Mouse (Mus musculus): ENCODE measurements around the gene Hspa1l.
A peak's percentile ranks its signal among the peaks of the same experiment; 100 is the strongest.
"Not testable (repeated sequence)": the region's sequence is repeated elsewhere in the genome, so short reads cannot be mapped to it uniquely, and the experiment has no call there.

The Hspa1l gene

GRCm38 (mm10) chr17:34951636-34952377 is 20.7 kb upstream of the Hspa1l start:
- DNase-seq (ENCODE audit: low read depth) = no peak

DNA sequence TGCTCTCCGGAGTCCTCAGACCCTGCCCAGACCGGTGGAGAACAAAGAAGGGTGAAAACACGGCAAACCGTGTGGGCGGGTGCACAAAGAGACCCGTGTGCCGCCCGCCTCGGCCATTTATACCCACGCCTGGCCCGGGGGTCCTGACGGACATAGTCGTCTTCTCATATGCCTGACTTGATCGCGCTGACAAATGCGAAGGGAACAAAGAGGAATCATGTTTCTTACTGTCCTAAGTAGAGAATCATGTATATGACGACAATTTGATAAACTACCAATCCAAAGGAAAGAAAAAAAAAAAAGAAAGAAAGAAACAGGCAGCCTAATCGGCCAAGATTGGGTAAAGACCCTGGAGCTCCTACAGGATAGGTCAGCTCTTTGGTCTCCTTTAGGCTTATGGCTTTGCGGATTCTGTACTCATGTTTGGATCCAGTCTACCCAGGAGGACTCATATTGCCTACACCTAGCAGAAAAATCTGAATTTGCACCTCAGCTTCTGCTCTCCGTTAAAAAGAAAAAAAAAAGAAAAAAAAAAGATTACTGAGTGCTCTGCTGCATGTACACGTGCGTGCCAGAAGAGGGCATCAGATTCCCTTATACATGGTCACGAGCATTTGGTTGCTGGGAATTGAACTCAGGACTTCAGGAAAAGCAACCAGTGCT is 20.0 kb upstream of the Hspa1l start:
- DNase-seq (ENCODE audit: low read depth) = peak; percentile 64

- DNase-seq (ENCODE audit: low read depth) = no peak
These were observed 19.2 kb upstream of the Hspa1l start for GRCm38 (mm10) chr17:34953258-34953657.

DNA sequence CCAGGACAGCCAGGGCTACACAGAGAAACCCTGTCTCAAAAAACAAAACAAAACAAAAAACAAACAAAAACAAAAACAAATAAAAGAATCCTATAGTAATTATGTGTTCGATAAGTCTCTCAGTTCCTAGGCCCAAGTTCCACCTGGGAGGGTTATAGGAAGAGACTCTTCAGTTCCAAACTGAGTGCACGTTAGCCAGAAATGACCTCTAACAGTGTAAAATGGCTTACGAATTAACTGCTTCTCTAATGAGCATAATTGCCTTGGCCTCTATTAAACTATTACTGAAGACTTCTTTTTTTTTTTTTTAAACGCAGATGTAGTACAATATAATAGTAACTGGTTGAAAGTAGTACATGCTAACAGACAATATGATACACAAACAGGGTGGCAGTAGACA is 18.6 kb upstream of the Hspa1l start:
- no peak for DNase-seq (ENCODE audit: low read depth)

GRCm38 (mm10) chr17:34954831-34955230 is 17.7 kb upstream of the Hspa1l start:
- no peak for DNase-seq (ENCODE audit: low read depth)

DNA sequence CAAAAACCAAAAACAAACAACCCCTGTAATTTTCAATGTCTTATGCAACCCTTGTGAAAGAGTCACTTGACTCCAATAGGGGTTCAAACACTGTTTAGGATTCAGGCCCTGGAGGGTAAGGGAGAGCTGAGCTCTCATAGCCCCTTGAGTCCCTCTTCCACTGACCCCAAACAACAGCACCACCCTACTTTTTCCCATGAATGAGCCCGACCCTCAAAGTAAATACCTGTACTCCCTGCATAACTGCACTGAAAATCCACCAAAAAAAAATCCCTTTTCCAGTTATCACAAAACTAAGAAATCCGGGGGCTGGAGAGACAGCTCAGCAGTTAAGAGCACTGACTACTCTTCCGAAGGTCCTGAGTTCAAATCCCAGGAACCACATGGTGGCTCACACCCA is 16.6 kb upstream of the Hspa1l start:
- no peak for DNase-seq (ENCODE audit: low read depth)

DNA sequence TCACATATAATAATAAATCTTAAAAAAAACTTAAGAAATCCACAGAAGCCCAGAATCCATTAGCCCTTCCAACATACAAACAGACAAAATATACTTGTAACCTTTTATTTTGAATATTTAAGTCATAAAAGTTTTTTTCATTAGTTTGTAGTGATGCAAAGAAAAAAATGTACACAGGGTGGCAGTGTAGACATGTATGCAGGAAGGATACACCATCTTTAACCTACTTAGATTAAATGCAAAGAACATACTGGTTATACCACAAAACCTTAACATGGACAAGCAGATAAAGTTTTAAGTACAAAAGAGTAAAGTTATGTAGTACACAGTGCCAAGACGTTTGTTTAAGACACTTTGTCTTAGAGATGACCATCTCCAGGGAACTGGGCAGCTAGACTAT is 16.2 kb upstream of the Hspa1l start:
- DNase-seq (ENCODE audit: low read depth) = no peak

- not testable (repeated sequence) for DNase-seq (ENCODE audit: low read depth)
These were observed 15.2 kb upstream of the Hspa1l start for GRCm38 (mm10) chr17:34957291-34957690.

GRCm38 (mm10) chr17:34957966-34958365 is 14.5 kb upstream of the Hspa1l start:
- DNase-seq (ENCODE audit: low read depth) = not testable (repeated sequence)

GRCm38 (mm10) chr17:34958734-34959129 is 13.8 kb upstream of the Hspa1l start:
- not testable (repeated sequence) for DNase-seq (ENCODE audit: low read depth)

GRCm38 (mm10) chr17:34959130-34959778 is 13.2 kb upstream of the Hspa1l start, which contains the start of gene Hspa1b:
TSS of gene Hspa1b (minus strand) at chr17:34959238.
- not testable (repeated sequence) for DNase-seq (ENCODE audit: low read depth)

GRCm38 (mm10) chr17:34959881-34960515 is 12.5 kb upstream of the Hspa1l start:
- no peak for DNase-seq (ENCODE audit: low read depth)

GRCm38 (mm10) chr17:34960702-34961493 is 11.6 kb upstream of the Hspa1l start:
- DNase-seq (ENCODE audit: low read depth) = no peak

DNA sequence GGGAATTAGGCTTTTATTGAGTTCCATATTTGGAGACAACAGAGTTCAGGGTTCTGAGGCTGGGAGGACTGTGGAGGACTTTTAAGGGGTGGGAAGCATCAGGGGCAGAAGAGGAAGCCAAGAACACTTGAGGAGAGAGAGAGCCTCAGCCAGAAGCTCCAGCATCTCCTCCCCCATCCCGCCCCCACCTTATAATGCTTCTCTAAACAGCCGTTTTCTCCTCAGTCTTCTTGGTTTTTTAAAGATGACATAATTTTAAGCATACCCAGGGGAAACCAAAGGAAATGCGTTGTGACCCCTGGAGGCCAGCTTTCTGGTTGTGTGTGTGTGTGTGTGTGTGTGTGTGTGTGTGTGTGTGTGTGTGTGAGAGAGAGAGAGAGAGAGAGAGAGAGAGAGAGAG is 10.4 kb upstream of the Hspa1l start:
- no peak for DNase-seq (ENCODE audit: low read depth)

DNA sequence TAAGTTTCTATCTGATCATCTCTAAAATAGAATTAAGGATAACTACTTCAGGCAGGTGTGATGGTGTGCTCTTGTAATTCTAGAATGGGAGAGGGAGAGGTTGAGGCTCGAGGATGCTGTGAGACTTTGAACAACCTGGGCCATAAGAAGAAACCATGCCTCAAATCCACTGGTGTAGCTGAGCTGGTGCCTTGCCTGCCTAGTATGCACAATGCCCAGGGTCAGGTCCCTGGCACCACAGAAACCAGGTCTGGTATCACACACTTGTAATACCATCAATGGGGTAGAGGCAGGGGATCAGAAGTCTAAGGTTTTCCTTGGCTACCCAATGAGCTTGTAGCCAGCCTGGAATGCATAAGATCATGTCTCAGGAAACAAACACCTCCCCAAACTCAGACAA is 9.7 kb upstream of the Hspa1l start:
- DNase-seq (ENCODE audit: low read depth) = no peak

- DNase-seq (ENCODE audit: low read depth) = no peak
These were observed 7.9 kb upstream of the Hspa1l start for GRCm38 (mm10) chr17:34964640-34965049.

DNA sequence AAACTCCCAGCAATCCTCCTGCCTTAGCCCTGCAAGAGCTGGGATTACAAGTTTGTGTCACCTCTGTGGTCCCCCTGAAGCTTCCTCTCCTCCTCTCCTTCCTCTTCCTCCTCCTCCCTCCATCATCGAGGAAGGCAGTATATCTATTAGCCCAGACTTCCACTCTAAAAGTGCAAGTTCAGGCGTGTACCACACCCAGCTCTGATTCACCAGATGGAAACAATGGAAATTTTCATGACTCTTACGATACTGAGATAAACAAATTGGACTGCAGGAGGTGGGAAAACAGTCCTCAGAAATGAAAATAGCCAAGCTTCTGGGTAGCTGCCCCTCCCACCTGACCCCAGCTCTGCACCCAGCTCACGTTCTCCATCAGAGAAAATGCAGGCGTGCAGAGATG is 6.9 kb upstream of the Hspa1l start:
- DNase-seq (ENCODE audit: low read depth) = no peak

DNA sequence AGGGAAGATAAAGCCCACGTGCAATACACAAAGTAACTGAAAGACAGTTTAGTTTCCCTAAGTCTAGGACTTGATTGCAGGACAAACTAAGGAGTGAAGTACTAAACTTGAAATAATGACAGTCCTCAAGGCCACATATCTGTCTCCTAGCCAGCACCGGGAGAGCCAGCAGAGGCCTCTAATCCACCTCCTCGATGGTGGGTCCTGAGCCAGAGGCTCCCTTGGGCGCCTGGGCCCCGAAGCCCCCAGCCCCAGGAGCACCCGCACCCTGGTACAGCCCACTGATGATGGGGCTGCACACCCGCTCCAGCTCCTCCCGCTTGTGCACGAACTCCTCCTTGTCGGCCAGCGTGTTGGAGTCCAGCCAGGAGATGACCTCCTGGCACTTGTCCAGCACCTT is 2.7 kb upstream of the Hspa1l start, which contains the start of gene Gm20481:
Gm20481 (plus strand) TSS at position 91 of the 400 bp plus-strand sequence.
- DNase-seq (ENCODE audit: low read depth) = not testable (repeated sequence)

DNA sequence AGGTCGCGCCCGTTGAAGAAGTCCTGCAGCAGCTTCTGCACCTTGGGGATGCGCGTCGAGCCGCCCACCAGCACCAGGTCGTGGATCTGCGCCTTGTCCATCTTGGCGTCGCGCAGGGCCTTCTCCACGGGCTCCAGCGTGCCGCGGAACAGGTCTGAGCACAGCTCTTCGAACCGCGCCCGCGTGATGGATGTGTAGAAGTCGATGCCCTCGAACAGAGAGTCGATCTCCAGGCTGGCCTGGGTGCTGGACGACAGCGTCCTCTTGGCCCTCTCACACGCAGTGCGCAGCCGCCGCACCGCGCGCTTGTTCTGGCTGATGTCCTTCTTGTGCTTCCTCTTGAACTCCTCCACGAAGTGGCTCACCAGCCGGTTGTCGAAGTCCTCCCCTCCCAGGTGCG is 1.7 kb upstream of the Hspa1l start:
- DNase-seq (ENCODE audit: low read depth) = not testable (repeated sequence)

- DNase-seq (ENCODE audit: low read depth) = not testable (repeated sequence)
These were observed 822 bp upstream of the Hspa1l start for GRCm38 (mm10) chr17:34971694-34972068.

All from c-Kit-positive CD71-positive TER-119-negative erythroid progenitor cells, embryonic 14.5 days (primary cell).